Mouse (Mus musculus): Measurements from ENCODE around the gene Man1a2. TPM values are rescaled to one million over a fixed set of nuclear protein-coding genes. Genes with fewer than 3 reads are reported as not detected.

Gene Man1a2
- polyA plus RNA-seq, 1 experiment from 2014 or later = 53.1 TPM

DNA sequence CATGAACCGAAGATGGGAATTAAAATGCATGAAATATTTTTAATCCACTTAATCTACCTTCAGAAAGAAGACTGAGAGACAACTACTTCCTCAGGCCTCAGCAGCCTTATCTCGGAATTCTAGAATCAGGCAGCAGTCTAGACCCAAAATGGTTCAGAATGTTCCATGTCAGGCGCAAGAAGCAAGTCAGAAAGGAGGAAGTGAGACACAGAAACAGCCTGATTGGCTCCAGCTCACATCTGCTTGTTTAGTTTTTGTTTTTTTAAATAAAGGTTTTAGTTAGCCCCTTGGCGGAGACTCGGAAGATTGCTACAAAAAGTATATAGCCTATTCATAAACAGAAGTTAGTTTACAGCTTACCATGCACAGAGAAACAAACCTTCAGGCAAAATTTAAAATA is 154.4 kb downstream of the Man1a2 start:
- Histone ChIP-seq H3K36me3 (no peaks in the 10 kb centered on the region), H3K9me3 (replicated peaks) (no peaks in the 10 kb centered on the region), H3K4me1 (replicated peaks) (no peaks in the 10 kb centered on the region), H3K4me3 (no peak overlapping the region), H3K4me2 (no peak overlapping the region), H3K27me3 (no peaks in the 10 kb centered on the region), H3K27ac (no peak overlapping the region), H3K9ac (no peak overlapping the region)
- no peak for ATAC-seq (replicated peaks; ENCODE audit: insufficient number of reproducible peaks, insufficient read depth, low FRiP score, low read depth)
- WGBS = 89% methylated on average over 5 of the region's 5 CpGs

DNA sequence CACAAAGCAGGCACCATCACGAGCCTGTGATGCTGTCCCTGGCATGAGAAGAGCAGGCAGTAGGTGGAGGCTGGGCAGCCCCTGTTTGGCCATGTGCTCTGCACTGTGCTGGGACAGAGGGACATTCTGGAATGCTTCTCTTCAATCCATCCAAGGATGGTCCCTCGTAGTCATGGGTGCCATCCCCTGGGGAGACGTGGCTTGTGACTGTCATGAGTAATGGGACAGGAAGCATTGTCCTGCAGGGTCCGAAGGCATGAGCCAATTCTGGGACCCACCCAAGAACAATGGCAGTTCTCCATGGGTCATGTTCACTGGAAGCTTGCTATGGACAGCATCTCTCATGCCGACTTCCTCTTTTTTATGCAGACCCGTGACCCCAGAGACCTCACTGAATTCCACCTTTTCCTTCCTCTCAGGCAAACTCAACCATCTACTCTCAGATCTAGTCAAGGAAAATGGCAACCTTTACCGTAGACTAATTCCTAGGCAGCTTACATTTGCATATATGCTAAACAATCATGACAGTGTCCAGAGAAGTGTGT is 155.0 kb downstream of the Man1a2 start:
- H3K36me3 ChIP-seq = no peaks in the 10 kb centered on the region
- no peaks in the 10 kb centered on the region for H3K27me3 ChIP-seq
- H3K9ac ChIP-seq = no peak overlapping the region
- H3K9me3 ChIP-seq (replicated peaks) = no peaks in the 10 kb centered on the region
- H3K4me3 ChIP-seq = no peak overlapping the region
- H3K4me2 ChIP-seq = no peak overlapping the region
- WGBS = 74% methylated on average over 7 of the region's 7 CpGs
- ATAC-seq (replicated peaks; ENCODE audit: insufficient number of reproducible peaks, insufficient read depth, low FRiP score, low read depth) = no peak
- H3K4me1 ChIP-seq (replicated peaks) = no peaks in the 10 kb centered on the region
- H3K27ac ChIP-seq = no peak overlapping the region

DNA sequence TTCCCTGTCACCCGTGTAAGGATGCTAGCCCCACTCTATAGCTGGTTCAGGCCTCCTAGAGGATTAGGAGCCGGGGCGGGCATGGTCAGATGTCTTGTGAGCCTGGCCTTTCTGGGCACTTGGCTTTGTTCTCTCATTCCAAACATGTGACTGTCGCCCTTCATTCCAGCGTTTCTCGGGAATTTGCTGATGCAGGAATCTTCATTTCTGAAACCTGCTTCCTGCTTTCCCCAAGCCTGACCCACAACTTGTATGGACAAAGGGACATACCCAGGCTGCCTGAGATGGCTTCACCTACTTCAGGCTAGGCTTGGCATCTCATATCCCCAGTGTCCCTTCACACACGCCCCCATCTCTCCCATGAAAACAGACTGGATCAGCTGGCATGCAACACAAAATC is 162.6 kb downstream of the Man1a2 start:
- Histone ChIP-seq H3K4me3 (no peak overlapping the region), H3K27me3 (no peaks in the 10 kb centered on the region), H3K9ac (no peak overlapping the region), H3K4me1 (replicated peaks) (no peaks in the 10 kb centered on the region), H3K4me2 (no peak overlapping the region), H3K36me3 (no peaks in the 10 kb centered on the region), H3K27ac (no peak overlapping the region), H3K9me3 (replicated peaks) (no peaks in the 10 kb centered on the region)
- 69% methylated on average over 7 of the region's 7 CpGs for WGBS
- ATAC-seq (replicated peaks; ENCODE audit: insufficient number of reproducible peaks, insufficient read depth, low FRiP score, low read depth) = no peak

DNA sequence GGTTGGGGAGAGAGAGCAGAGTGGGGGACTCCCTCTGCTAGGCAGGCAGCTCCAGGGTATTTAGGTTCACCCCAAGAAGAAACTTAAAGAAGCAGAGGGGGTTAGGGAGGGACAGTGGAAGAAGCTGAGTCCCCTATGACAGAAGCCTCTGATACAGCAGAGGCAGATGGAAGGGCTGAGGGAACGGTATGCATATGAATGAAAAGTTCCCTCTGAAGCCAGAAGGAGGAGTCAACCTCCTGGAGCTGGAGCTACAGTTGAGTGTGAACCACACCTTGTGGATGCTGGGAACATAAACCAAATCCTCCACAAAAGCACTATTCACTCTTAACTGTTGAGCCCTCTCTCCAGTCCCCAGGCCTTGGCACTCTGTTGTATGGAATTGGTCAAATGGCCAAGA is 163.7 kb downstream of the Man1a2 start:
- Histone ChIP-seq H3K27ac (no peak overlapping the region), H3K4me3 (no peak overlapping the region), H3K27me3 (no peaks in the 10 kb centered on the region), H3K9ac (no peak overlapping the region), H3K36me3 (no peaks in the 10 kb centered on the region), H3K9me3 (replicated peaks) (no peaks in the 10 kb centered on the region), H3K4me1 (replicated peaks) (no peaks in the 10 kb centered on the region), H3K4me2 (no peak overlapping the region)
- 48% methylated on average over 1 of the region's 1 CpGs for WGBS
- ATAC-seq (replicated peaks; ENCODE audit: insufficient number of reproducible peaks, insufficient read depth, low FRiP score, low read depth) = no peak

DNA sequence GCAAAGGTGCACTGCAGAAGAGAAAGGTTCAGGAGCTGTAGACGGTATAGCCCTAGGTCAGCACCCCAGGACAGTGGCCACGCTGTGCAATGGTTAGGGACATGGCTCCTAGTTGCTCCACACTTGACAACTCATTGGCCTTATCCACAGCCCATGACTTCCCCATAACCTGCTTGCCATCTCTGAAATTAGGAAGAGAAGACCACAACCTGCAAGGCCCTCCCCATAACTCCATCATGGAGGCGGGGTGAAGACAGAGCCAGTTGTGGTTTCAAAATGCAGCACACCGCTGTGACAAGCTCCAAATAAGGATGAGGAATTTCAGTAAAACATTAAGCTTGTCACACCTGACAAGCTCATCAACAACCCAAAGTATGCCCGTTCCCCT is 169.6 kb downstream of the Man1a2 start:
- Histone ChIP-seq H3K4me3 (no peak overlapping the region), H3K27me3 (no peaks in the 10 kb centered on the region), H3K4me2 (no peak overlapping the region), H3K9ac (no peak overlapping the region), H3K36me3 (no peaks in the 10 kb centered on the region), H3K4me1 (replicated peaks) (no peaks in the 10 kb centered on the region), H3K27ac (no peak overlapping the region), H3K9me3 (replicated peaks) (no peaks in the 10 kb centered on the region)
- ATAC-seq (replicated peaks; ENCODE audit: insufficient number of reproducible peaks, insufficient read depth, low FRiP score, low read depth) = no peak
- 78% methylated on average over 5 of the region's 5 CpGs for WGBS

DNA sequence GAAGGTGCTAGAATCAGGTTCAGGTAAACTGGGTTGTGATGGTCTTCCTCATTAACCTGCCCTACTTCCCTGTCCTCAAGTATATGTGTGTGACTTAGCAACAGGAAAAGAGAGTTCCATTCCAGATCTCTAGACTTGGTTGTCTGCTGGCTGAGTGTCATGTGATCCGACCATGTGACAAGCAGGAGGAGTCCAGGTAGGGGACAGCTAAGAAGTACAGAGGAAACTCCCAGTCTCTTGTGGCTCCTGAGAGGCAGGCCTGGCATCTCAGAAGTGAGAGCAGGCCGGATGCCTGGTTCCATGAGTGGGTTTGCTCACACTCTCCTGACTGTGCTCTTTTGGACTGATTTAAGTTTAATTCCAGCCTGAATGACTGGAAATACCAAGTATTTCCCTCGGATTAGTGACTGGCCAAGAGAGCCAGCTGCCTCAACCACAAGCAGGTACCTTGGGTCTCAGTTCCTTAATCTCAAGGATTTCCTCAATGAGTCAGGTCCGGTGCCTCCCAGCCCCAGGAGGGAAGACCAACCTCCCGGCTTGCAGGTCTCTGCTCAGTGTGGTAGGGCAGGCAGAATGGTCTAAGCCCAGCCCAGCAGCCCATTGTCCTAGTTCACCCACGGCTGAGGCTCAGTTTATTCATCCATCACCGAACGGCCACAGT is 170.1 kb downstream of the Man1a2 start:
- H3K9me3 ChIP-seq (replicated peaks) = no peaks in the 10 kb centered on the region
- no peaks in the 10 kb centered on the region for H3K4me1 ChIP-seq (replicated peaks)
- no peaks in the 10 kb centered on the region for H3K27me3 ChIP-seq
- H3K4me3 ChIP-seq = no peak overlapping the region
- no peak overlapping the region for H3K9ac ChIP-seq
- 73% methylated on average over 8 of the region's 8 CpGs for WGBS
- H3K36me3 ChIP-seq = no peaks in the 10 kb centered on the region
- ATAC-seq (replicated peaks; ENCODE audit: insufficient number of reproducible peaks, insufficient read depth, low FRiP score, low read depth) = no peak
- H3K4me2 ChIP-seq = no peak overlapping the region
- no peak overlapping the region for H3K27ac ChIP-seq

Other genes with a start within 250 kb of the Man1a2 start
- gene Tent5c, start 196.2 kb downstream of the Man1a2 start, polyA plus RNA-seq (2015; fragmentation: Nextera tagmentation; extraction: Ambion mirVana) = 28.5 and 34.7 TPM in 2 replicates
- 0.37 and 0.42 TPM in 2 replicates for gene Vtcn1, start 140.0 kb upstream of the Man1a2 start, polyA plus RNA-seq (2015; fragmentation: Nextera tagmentation; extraction: Ambion mirVana)
- 3.4 and 4.6 TPM in 2 replicates for gene Trim45, start 236.7 kb upstream of the Man1a2 start, polyA plus RNA-seq (2015; fragmentation: Nextera tagmentation; extraction: Ambion mirVana)